Mouse (Mus musculus) monocyte, adult 5-6 weeks (primary cell): ENCODE measurements around the gene Gadd45b. TPM values are rescaled to one million over a fixed set of nuclear protein-coding genes. Genes with fewer than 3 reads are reported as not detected.

Experiments used
- ATAC-seq: fragments of 153-309, 156-312 bp; replicated peaks from 2 replicates; pipeline ENCODE4 v1.8.0; 2017; ENCODE audit warnings: mild to moderate bottlenecking; ENCODE audit not compliant: low TSS enrichment, insufficient number of reproducible peaks, severe bottlenecking, poor library complexity, low FRiP score
- total RNA-seq: library from RNA; stranded (forward); fragments of 200-1000, 200-491, 200-594 nt; gene quantifications from 3 replicates; pipeline ENCODE4 v1.2.3, GENCODE M21; 2017

Gadd45b gene
- total RNA-seq, 1 experiment from 2014 or later: 25.8 TPM

- no peak for ATAC-seq
Measured at GRCm38 (mm10) chr10:80904004-80904693, 25.7 kb upstream of the Gadd45b start.

- ATAC-seq: no peak
Measured at GRCm38 (mm10) chr10:80904709-80905108, 25.2 kb upstream of the Gadd45b start.

GRCm38 (mm10) chr10:80909375-80910162 is 20.3 kb upstream of the Gadd45b start:
- ATAC-seq: no peak

GRCm38 (mm10) chr10:80911354-80911753 is 18.5 kb upstream of the Gadd45b start:
- no peak for ATAC-seq

- ATAC-seq: no peak
Measured at GRCm38 (mm10) chr10:80911891-80912290, 18.0 kb upstream of the Gadd45b start.

- ATAC-seq: no peak
Measured at GRCm38 (mm10) chr10:80913364-80914011, 16.4 kb upstream of the Gadd45b start.

- no peak for ATAC-seq
Measured at GRCm38 (mm10) chr10:80914253-80914656, 15.6 kb upstream of the Gadd45b start.

GRCm38 (mm10) chr10:80915260-80915659 is 14.6 kb upstream of the Gadd45b start:
- no peak for ATAC-seq

GRCm38 (mm10) chr10:80915736-80916135 is 14.1 kb upstream of the Gadd45b start:
- ATAC-seq: no peak

GRCm38 (mm10) chr10:80917336-80917778 is 12.5 kb upstream of the Gadd45b start:
- ATAC-seq: no peak

- 0 out of 2 replicates have a peak, but pooled peaks have one; percentile 27 for ATAC-seq
Measured at GRCm38 (mm10) chr10:80917779-80918434, 12.0 kb upstream of the Gadd45b start, which contains the start of gene Lmnb2. Lmnb2 (minus strand) TSS chr10:80918245.

GRCm38 (mm10) chr10:80921923-80922322 is 8.0 kb upstream of the Gadd45b start:
- ATAC-seq: peak; percentile 20; the same call in 1 of the 2 replicates

GRCm38 (mm10) chr10:80925472-80925871 is 4.4 kb upstream of the Gadd45b start:
- no peak for ATAC-seq

GRCm38 (mm10) chr10:80928586-80929298 is 1.1 kb upstream of the Gadd45b start:
- ATAC-seq: peak; percentile 52; the same call in 1 of the 2 replicates

- ATAC-seq: no peak
Measured at GRCm38 (mm10) chr10:80930361-80931152, 684 bp downstream of the Gadd45b start.

GRCm38 (mm10) chr10:80931153-80931671 is 1.3 kb downstream of the Gadd45b start:
- ATAC-seq: no peak

- no peak for ATAC-seq
Measured at GRCm38 (mm10) chr10:80931695-80932094, 1.8 kb downstream of the Gadd45b start.
